Mouse (Mus musculus): ENCODE results near the gene Pear1. TPM values are rescaled to one million over a fixed set of nuclear protein-coding genes. Genes with fewer than 3 reads are reported as not detected.

Gene Pear1
- polyA plus RNA-seq, 1 experiment from 2014 or later, result 22.6 TPM

DNA sequence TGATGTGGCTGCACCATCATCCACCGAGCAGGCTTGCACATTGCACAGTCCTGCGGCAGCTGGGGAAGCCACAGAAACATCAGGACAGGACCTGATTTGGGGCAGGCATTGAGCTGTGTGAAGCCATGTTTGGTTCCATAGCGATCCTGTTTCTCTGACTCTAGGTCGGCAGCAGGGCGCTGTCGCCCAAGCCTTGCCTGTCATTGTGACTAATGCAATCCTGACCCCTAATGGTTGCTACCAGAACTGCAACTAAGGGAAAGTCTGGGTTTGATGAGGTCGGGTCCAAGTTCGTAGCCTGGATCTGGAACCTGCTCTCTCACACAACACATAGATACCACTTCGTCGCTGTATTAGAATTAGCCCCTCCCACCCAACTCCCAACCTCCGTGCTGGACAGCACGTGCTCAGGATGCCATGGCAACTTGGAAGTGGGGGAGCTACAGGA lies 7.4 kb downstream of the Pear1 start:
- 8% methylated on average over 12 of the region's 12 CpGs for WGBS
- no peak overlapping the region for H3K4me2 ChIP-seq (ENCODE audit: low read depth, low read length)
- H3K4me1 ChIP-seq (ENCODE audit: control insufficient read depth, insufficient read depth, low read length), result no peaks in the 10 kb centered on the region
- H3K9me3 ChIP-seq (replicated peaks; ENCODE audit: control insufficient read depth, low read length), result no peaks in the 10 kb centered on the region
- H3K27ac ChIP-seq (ENCODE audit: low read length), result no peak overlapping the region
- H3K4me3 ChIP-seq (replicated peaks; ENCODE audit: low read length), result no peak overlapping the region
- H3K36me3 ChIP-seq (ENCODE audit: control insufficient read depth, insufficient read depth, low read length), result no peaks in the 10 kb centered on the region
- H3K9ac ChIP-seq (ENCODE audit: low read length), result 0 out of 2 replicates have a peak overlapping the region, but pooled peaks have one; percentile 32
- peaks cover 2% of the 10 kb centered on the region; the same call in 1 of the 2 replicates for H3K27me3 ChIP-seq (ENCODE audit: control insufficient read depth, insufficient read depth, low read length)
- peak; percentile 44; the same call in 1 of the 2 replicates for ATAC-seq (ENCODE audit: insufficient read depth, low FRiP score)

GRCm38 (mm10) chr3:87816166-87816565 lies 7.9 kb downstream of the Pear1 start:
- Histone ChIP-seq H3K9me3 (replicated peaks; ENCODE audit: control insufficient read depth, low read length) (no peaks in the 10 kb centered on the region), H3K9ac (ENCODE audit: low read length) (no peak overlapping the region), H3K4me1 (ENCODE audit: control insufficient read depth, insufficient read depth, low read length) (no peaks in the 10 kb centered on the region), H3K36me3 (ENCODE audit: control insufficient read depth, insufficient read depth, low read length) (no peaks in the 10 kb centered on the region), H3K27me3 (ENCODE audit: control insufficient read depth, insufficient read depth, low read length) (peaks cover 7% of the 10 kb centered on the region; the same call in 1 of the 2 replicates), H3K4me2 (ENCODE audit: low read depth, low read length) (no peak overlapping the region), H3K27ac (ENCODE audit: low read length) (no peak overlapping the region), H3K4me3 (replicated peaks; ENCODE audit: low read length) (no peak overlapping the region)
- 56% methylated on average over 6 of the region's 6 CpGs for WGBS
- ATAC-seq (ENCODE audit: insufficient read depth, low FRiP score), result no peak

DNA sequence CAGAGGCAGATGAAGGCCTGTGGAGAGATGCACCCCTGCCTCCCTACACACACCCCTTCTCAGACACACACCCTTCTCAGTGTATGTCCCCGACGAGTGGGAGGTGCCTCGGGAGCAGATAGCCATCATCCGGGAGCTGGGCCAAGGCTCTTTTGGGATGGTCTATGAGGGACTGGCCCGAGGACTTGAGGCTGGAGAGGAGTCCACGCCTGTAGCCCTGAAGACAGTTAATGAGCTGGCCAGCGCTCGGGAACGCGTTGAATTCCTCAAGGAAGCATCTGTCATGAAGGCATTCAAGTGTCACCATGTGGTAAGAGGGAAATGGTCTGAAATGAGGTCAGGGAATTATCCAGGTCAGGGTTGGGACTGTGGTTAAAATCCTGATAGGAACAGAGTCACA lies 11.2 kb downstream of the Pear1 start:
- Histone ChIP-seq H3K9me3 (replicated peaks; ENCODE audit: control insufficient read depth, low read length) (no peaks in the 10 kb centered on the region), H3K36me3 (ENCODE audit: control insufficient read depth, insufficient read depth, low read length) (no peaks in the 10 kb centered on the region), H3K4me3 (replicated peaks; ENCODE audit: low read length) (no peak overlapping the region), H3K4me2 (ENCODE audit: low read depth, low read length) (no peak overlapping the region), H3K9ac (ENCODE audit: low read length) (no peak overlapping the region), H3K27ac (ENCODE audit: low read length) (no peak overlapping the region), H3K4me1 (ENCODE audit: control insufficient read depth, insufficient read depth, low read length) (peaks cover 7% of the 10 kb centered on the region), H3K27me3 (ENCODE audit: control insufficient read depth, insufficient read depth, low read length) (peaks cover 39% of the 10 kb centered on the region)
- 48% methylated on average over 10 of the region's 10 CpGs for WGBS
- ATAC-seq (ENCODE audit: insufficient read depth, low FRiP score), result no peak

DNA sequence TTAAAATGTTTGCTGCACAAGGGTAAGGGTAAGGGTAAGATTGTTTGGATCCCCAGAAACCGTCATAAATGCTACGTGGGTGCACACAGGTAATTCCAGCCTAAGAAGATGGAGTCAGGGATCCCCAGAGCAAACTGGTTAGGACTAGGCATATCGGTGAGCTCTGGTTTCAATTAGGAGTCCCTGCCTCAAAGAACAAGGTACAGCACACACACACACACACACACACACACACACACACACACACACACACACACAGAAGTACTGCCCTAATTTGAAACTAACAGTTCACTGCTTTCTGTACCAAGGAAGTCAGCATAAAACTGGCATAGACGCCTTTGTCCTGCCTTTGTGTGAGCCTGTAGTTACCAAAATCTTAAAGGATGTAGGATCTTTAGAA lies 11.7 kb downstream of the Pear1 start:
- Histone ChIP-seq H3K9ac (ENCODE audit: low read length) (no peak overlapping the region), H3K4me3 (replicated peaks; ENCODE audit: low read length) (no peak overlapping the region), H3K4me1 (ENCODE audit: control insufficient read depth, insufficient read depth, low read length) (peaks cover 7% of the 10 kb centered on the region), H3K36me3 (ENCODE audit: control insufficient read depth, insufficient read depth, low read length) (no peaks in the 10 kb centered on the region), H3K27ac (ENCODE audit: low read length) (no peak overlapping the region), H3K27me3 (ENCODE audit: control insufficient read depth, insufficient read depth, low read length) (peaks cover 39% of the 10 kb centered on the region), H3K4me2 (ENCODE audit: low read depth, low read length) (no peak overlapping the region), H3K9me3 (replicated peaks; ENCODE audit: control insufficient read depth, low read length) (no peaks in the 10 kb centered on the region)
- WGBS, result 76% methylated on average over 4 of the region's 4 CpGs
- no peak for ATAC-seq (ENCODE audit: insufficient read depth, low FRiP score)

- H3K27me3 ChIP-seq (ENCODE audit: control insufficient read depth, insufficient read depth, low read length), result peaks cover 39% of the 10 kb centered on the region
- no peaks in the 10 kb centered on the region for H3K36me3 ChIP-seq (ENCODE audit: control insufficient read depth, insufficient read depth, low read length)
- no peak overlapping the region for H3K4me3 ChIP-seq (replicated peaks; ENCODE audit: low read length)
- H3K27ac ChIP-seq (ENCODE audit: low read length), result no peak overlapping the region
- H3K9ac ChIP-seq (ENCODE audit: low read length), result no peak overlapping the region
- no peak overlapping the region for H3K4me2 ChIP-seq (ENCODE audit: low read depth, low read length)
- H3K4me1 ChIP-seq (ENCODE audit: control insufficient read depth, insufficient read depth, low read length), result peaks cover 7% of the 10 kb centered on the region
- H3K9me3 ChIP-seq (replicated peaks; ENCODE audit: control insufficient read depth, low read length), result no peaks in the 10 kb centered on the region
- 70% methylated on average over 8 of the region's 8 CpGs for WGBS
- no peak for ATAC-seq (ENCODE audit: insufficient read depth, low FRiP score)
Measured at GRCm38 (mm10) chr3:87811297-87811696, 12.8 kb downstream of the Pear1 start.

- no peaks in the 10 kb centered on the region for H3K9me3 ChIP-seq (replicated peaks; ENCODE audit: control insufficient read depth, low read length)
- H3K4me3 ChIP-seq (replicated peaks; ENCODE audit: low read length), result peak overlapping the region; percentile 26
Measured at GRCm38 (mm10) chr3:87809322-87809962, 14.7 kb downstream of the Pear1 start.

DNA sequence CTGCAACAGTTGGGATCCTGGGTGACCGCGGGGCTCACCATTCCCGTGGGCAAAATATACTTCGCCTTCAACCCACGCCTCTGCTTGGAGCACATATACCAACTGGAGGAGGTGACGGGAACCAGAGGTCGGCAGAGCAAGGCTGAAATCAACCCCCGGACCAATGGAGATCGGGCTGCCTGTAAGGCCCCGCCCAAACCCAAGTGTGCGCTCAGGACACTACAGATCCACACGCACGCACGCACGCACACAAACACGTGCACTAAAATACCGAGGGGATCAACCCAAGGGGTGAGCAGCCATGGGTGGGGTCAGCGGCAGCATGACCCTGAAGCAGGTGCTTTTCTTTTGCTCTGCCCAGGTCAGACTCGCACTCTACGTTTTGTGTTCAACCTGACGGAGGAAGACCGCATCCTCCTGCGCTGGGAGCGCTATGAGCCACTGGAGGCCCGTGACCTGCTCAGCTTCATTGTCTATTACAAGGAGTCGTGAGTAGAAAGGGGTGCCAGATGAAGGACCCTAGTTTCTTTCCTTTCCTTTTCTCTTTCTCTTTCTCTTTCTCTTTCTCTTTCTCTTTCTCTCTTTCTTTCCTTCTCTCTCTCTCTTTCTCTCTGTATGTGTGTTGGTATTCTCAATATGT lies 19.9 kb downstream of the Pear1 start:
- ATAC-seq (ENCODE audit: insufficient read depth, low FRiP score), result no peak
- peak overlapping the region; percentile 36 for H3K4me3 ChIP-seq (replicated peaks; ENCODE audit: low read length)
- H3K27me3 ChIP-seq (ENCODE audit: control insufficient read depth, insufficient read depth, low read length), result peaks cover 57% of the 10 kb centered on the region
- no peak overlapping the region for H3K27ac ChIP-seq (ENCODE audit: low read length)
- peak overlapping the region; percentile 56 for H3K4me2 ChIP-seq (ENCODE audit: low read depth, low read length)
- H3K4me1 ChIP-seq (ENCODE audit: control insufficient read depth, insufficient read depth, low read length), result 0 out of 2 replicates have a peak, but pooled peaks cover 3% of the 10 kb centered on the region
- no peaks in the 10 kb centered on the region for H3K9me3 ChIP-seq (replicated peaks; ENCODE audit: control insufficient read depth, low read length)
- 5% methylated on average over 26 of the region's 26 CpGs for WGBS
- H3K36me3 ChIP-seq (ENCODE audit: control insufficient read depth, insufficient read depth, low read length), result no peaks in the 10 kb centered on the region
- no peak overlapping the region for H3K9ac ChIP-seq (ENCODE audit: low read length)

More at GRCm38 (mm10) chr3:87809322-87809962, 14.7 kb downstream of the Pear1 start:
- H3K36me3 ChIP-seq (ENCODE audit: control insufficient read depth, insufficient read depth, low read length), result no peaks in the 10 kb centered on the region
- peak; percentile 51; the same call in 1 of the 2 replicates for ATAC-seq (ENCODE audit: insufficient read depth, low FRiP score)
- H3K27ac ChIP-seq (ENCODE audit: low read length), result no peak overlapping the region
- H3K9ac ChIP-seq (ENCODE audit: low read length), result no peak overlapping the region; the same call in 1 of the 2 replicates
- peaks cover 7% of the 10 kb centered on the region for H3K4me1 ChIP-seq (ENCODE audit: control insufficient read depth, insufficient read depth, low read length)
- peaks cover 52% of the 10 kb centered on the region for H3K27me3 ChIP-seq (ENCODE audit: control insufficient read depth, insufficient read depth, low read length)
- 6% methylated on average over 28 of the region's 28 CpGs for WGBS
- H3K4me2 ChIP-seq (ENCODE audit: low read depth, low read length), result peak overlapping the region; percentile 39

GRCm38 (mm10) chr3:87801681-87802080 lies 22.4 kb downstream of the Pear1 start:
- peaks cover 66% of the 10 kb centered on the region for H3K27me3 ChIP-seq (ENCODE audit: control insufficient read depth, insufficient read depth, low read length)
- H3K4me2 ChIP-seq (ENCODE audit: low read depth, low read length), result no peak overlapping the region
- H3K9me3 ChIP-seq (replicated peaks; ENCODE audit: control insufficient read depth, low read length), result no peaks in the 10 kb centered on the region
- no peak overlapping the region for H3K4me3 ChIP-seq (replicated peaks; ENCODE audit: low read length)
- H3K27ac ChIP-seq (ENCODE audit: low read length), result no peak overlapping the region
- WGBS, result 57% methylated on average over 5 of the region's 5 CpGs
- no peak overlapping the region for H3K9ac ChIP-seq (ENCODE audit: low read length)
- H3K36me3 ChIP-seq (ENCODE audit: control insufficient read depth, insufficient read depth, low read length), result no peaks in the 10 kb centered on the region
- ATAC-seq (ENCODE audit: insufficient read depth, low FRiP score), result peak; percentile 34; the same call in 1 of the 2 replicates
- H3K4me1 ChIP-seq (ENCODE audit: control insufficient read depth, insufficient read depth, low read length), result peaks cover 16% of the 10 kb centered on the region

- Histone ChIP-seq H3K9me3 (replicated peaks; ENCODE audit: control insufficient read depth, low read length) (no peaks in the 10 kb centered on the region), H3K4me1 (ENCODE audit: control insufficient read depth, insufficient read depth, low read length) (peaks cover 26% of the 10 kb centered on the region), H3K9ac (ENCODE audit: low read length) (peak within 1 kb of the TSS; percentile 68), H3K27me3 (ENCODE audit: control insufficient read depth, insufficient read depth, low read length) (peaks cover 76% of the 10 kb centered on the region), H3K27ac (ENCODE audit: low read length) (no peak within 1 kb of the TSS), H3K36me3 (ENCODE audit: control insufficient read depth, insufficient read depth, low read length) (no peaks in the 10 kb centered on the region), H3K4me3 (replicated peaks; ENCODE audit: low read length) (peak within 1 kb of the TSS; percentile 46), H3K4me2 (ENCODE audit: low read depth, low read length) (peak within 1 kb of the TSS; percentile 67)
- ATAC-seq (ENCODE audit: insufficient read depth, low FRiP score), result peak; percentile 8; the same call in 1 of the 2 replicates
- WGBS, result 2% methylated on average over 29 of the region's 29 CpGs
Measured at GRCm38 (mm10) chr3:87796736-87797334, 27.3 kb downstream of the Pear1 start, which contains the start of gene Insrr. Gene Insrr, plus strand, starts transcription at chr3:87796951.
